Mouse (Mus musculus) thymus, adult 2 months (tissue): ENCODE measurements at regions not wholly inside any gene's neighbourhood (a gene's known extent, or its start where the extent isn't known, plus 50 kb on each side); places are given as distances from the start of the nearest gene placed in this dataset.

Experiments used
- CTCF ChIP-seq: fragments of 200-500 bp; IDR thresholded peaks from 2 replicates; pipeline ENCODE4 v1.5.1; 2012; ENCODE audit warnings: mild to moderate bottlenecking, control low read depth, low read length, moderate library complexity, borderline replicate concordance; ENCODE audit not compliant: control insufficient read depth, poor library complexity, insufficient read depth; ENCODE audit errors: extremely low read depth
- POLR2A ChIP-seq: fragments of 200-500 bp; IDR thresholded peaks from 2 replicates; pipeline ENCODE4 v1.6.1; 2012; ENCODE audit warnings: mild to moderate bottlenecking, low read length, control low read depth, moderate library complexity; ENCODE audit not compliant: control insufficient read depth, poor library complexity, insufficient read depth; ENCODE audit errors: extremely low read depth

GRCm38 (mm10) chr9:52272668-52273067, 104.3 kb upstream of the Zc3h12c start:
- TF ChIP-seq CTCF = no peak
- no peak for TF ChIP-seq POLR2A
